Mouse (Mus musculus) forebrain, postnatal 0 days (tissue): ENCODE results near the gene Ttc16. TPM values are rescaled to one million over a fixed set of nuclear protein-coding genes. Genes with fewer than 3 reads are reported as not detected.

ENCODE experiments used
- ATAC-seq: fragments of 200-750 bp; cut with Nextera tagmentation; 2 replicates; pipeline ENCODE4 v1.8.0; 2017; ENCODE audit warnings: mild to moderate bottlenecking, moderate library complexity
- DNase-seq: peaks from one replicate; pipeline ENCODE4 v3.0.0-alpha.2; 2015
- H3K27ac ChIP-seq: fragments of 300-500 bp; sonication (generic); 2 replicates; pipeline ENCODE4 v1.5.1; 2014; ENCODE audit warnings: low read depth, mild to moderate bottlenecking, antibody characterized with exemption, low read length, moderate library complexity, mixed read lengths
- H3K27me3 ChIP-seq: fragments of 300-500 bp; sonication (generic); 2 replicates; pipeline ENCODE4 v1.6.1; 2014; ENCODE audit warnings: mild to moderate bottlenecking, low read length, mixed read lengths; ENCODE audit not compliant: insufficient read depth
- H3K36me3 ChIP-seq: fragments of 300-500 bp; sonication (generic); 2 replicates; pipeline ENCODE4 v1.6.1; 2014; ENCODE audit warnings: mild to moderate bottlenecking, moderate library complexity; ENCODE audit not compliant: insufficient read depth
- H3K4me1 ChIP-seq: fragments of 300-500 bp; sonication (generic); 2 replicates; pipeline ENCODE4 v1.6.1; 2014; ENCODE audit warnings: antibody characterized with exemption; ENCODE audit not compliant: insufficient read depth
- H3K4me2 ChIP-seq: fragments of 300-500 bp; sonication (generic); 2 replicates; pipeline ENCODE4 v1.6.1; 2014; ENCODE audit warnings: low read depth, mild to moderate bottlenecking, moderate library complexity
- H3K4me3 ChIP-seq: fragments of 300-500 bp; sonication (generic); 2 replicates; pipeline ENCODE4 v1.5.1; 2014; ENCODE audit warnings: low read depth, low read length, mixed read lengths
- H3K9ac ChIP-seq: fragments of 300-500 bp; sonication (generic); 2 replicates; pipeline ENCODE4 v1.6.1; 2014; ENCODE audit warnings: mild to moderate bottlenecking
- H3K9me3 ChIP-seq: fragments of 300-500 bp; sonication (generic); 2 replicates; pipeline ENCODE4 v1.6.1; 2016; ENCODE audit warnings: low read length
- CTCF ChIP-seq: sonication (generic); IDR thresholded peaks from 2 replicates; pipeline ENCODE4 v1.5.1; 2016; ENCODE audit warnings: antibody characterized with exemption, control low read depth, low read depth
- WGBS: fragments of 180-500 bp; shearing (Covaris S2); extraction: QIAGEN DNeasy Blood & Tissue Kit; methylation state at CpG from one replicate; pipeline ENCODE4 v1.1.7; 2014; 5-methylcytosine and 5-hydroxymethylcytosine counted together
- polyA plus RNA-seq: library from polyadenylated mRNA; unstranded; fragments of >200 nt; fragmentation: Nextera tagmentation; extraction: Ambion mirVana; gene quantifications from 2 replicates; pipeline ENCODE4 v1.2.1, GENCODE M21; 2015
- total RNA-seq: library from RNA; depleted of rRNA; stranded (reverse); fragments of >200 nt; gene quantifications from 2 replicates; pipeline ENCODE4 v1.2.3, GENCODE M21; 2014

The Ttc16 gene
- total and polyA plus RNA-seq, 2 experiments from 2014 or later: 1.00 to 1.2 TPM

DNA sequence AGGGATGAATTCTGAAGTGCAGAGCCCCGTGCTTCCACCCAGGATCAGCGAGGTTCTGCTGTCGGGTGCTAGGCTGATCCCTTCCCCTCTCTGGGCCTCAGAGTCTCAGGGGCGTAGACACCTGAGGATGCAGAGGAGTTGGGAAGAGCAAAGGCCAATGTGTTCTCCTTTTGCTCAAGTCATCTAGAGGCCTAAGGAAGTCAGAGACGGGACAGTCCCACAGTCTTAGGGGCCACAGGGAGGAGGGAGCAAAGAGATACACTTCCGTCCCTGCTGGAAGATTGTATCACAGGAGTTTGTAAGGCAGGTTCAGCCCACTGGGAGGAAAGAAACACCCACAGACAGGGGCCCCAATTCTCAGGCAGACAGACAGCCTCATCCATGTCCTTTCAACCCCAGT, 53.4 kb downstream of the Ttc16 start:
- Histone ChIP-seq H3K9me3 (no peaks in the 10 kb centered on the region), H3K36me3 (no peaks in the 10 kb centered on the region), H3K4me1 (no peaks in the 10 kb centered on the region), H3K27me3 (no peaks in the 10 kb centered on the region), H3K4me2 (no peak overlapping the region), H3K27ac (no peak overlapping the region), H3K9ac (no peak overlapping the region), H3K4me3 (no peak overlapping the region)
- TF ChIP-seq CTCF: no peak
- ATAC-seq (no peak), DNase-seq (no peak)
- 69% methylated on average over 6 of the region's 6 CpGs for WGBS

DNA sequence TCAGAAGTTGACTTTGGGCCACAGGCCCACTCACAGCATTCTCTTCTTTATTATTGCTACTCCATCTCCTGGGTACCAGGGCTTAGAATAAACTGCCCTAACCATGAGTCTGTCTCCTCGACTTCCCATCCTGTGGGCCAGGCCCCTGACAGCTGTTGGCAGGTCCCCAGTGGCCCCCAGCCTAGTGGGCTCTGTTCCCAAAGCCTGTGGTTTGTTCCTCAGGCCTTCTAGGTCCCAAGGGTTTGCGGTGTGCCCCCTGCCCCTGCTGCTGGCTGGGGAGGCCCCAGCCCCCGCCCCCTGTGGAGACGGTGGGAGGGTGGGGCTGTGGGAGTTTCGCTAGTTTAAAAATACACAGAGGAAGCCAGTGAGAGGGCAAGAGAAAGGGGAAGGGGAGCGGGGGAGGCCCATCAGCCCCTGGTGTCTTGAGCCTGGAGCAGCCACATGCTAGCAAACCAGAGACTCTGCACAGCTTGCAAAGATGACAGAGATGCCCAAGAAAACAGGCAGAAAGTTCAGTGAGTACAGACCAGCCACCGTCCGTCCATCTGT, 54.7 kb downstream of the Ttc16 start, which contains the start of gene Sh2d3c:
TSS of gene Sh2d3c (plus strand) at position 375 of the 549 bp plus-strand sequence.
- Histone ChIP-seq H3K9ac (no peak within 1 kb of the TSS), H3K27ac (no peak within 1 kb of the TSS), H3K4me3 (no peak within 1 kb of the TSS), H3K4me2 (no peak within 1 kb of the TSS), H3K36me3 (no peaks in the 10 kb centered on the region), H3K4me1 (no peaks in the 10 kb centered on the region), H3K9me3 (no peaks in the 10 kb centered on the region), H3K27me3 (no peaks in the 10 kb centered on the region)
- DNase-seq: peak; percentile 14
- WGBS: 44% methylated on average over 8 of the region's 8 CpGs
- TF ChIP-seq CTCF: no peak
- no peak for ATAC-seq

DNA sequence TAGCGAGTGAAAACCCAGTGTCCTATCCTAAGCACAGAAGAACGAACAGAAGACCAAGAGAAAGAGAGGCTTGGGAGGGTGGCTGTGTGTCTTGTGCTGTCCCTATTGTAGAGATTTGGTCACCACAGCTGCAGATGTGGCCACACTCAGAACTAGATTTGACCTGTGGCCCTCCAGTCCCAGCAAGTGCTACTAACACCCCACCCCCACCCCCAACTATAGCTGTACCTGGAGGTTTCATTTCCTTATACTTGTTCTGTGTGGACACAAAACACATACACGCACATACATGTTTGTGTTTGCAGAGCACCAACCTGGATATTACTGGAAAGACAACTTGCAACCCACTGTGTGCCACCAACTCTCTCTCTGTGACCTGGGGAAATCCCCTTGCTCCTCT, 55.4 kb downstream of the Ttc16 start:
- no peaks in the 10 kb centered on the region for H3K4me1 ChIP-seq
- no peak overlapping the region for H3K27ac ChIP-seq
- WGBS: 84% methylated on average over 3 of the region's 3 CpGs
- H3K4me2 ChIP-seq: no peak overlapping the region
- H3K36me3 ChIP-seq: no peaks in the 10 kb centered on the region
- H3K4me3 ChIP-seq: no peak overlapping the region
- no peak for ATAC-seq
- no peak for TF ChIP-seq CTCF
- no peaks in the 10 kb centered on the region for H3K9me3 ChIP-seq
- no peak for DNase-seq
- no peak overlapping the region for H3K9ac ChIP-seq
- no peaks in the 10 kb centered on the region for H3K27me3 ChIP-seq

DNA sequence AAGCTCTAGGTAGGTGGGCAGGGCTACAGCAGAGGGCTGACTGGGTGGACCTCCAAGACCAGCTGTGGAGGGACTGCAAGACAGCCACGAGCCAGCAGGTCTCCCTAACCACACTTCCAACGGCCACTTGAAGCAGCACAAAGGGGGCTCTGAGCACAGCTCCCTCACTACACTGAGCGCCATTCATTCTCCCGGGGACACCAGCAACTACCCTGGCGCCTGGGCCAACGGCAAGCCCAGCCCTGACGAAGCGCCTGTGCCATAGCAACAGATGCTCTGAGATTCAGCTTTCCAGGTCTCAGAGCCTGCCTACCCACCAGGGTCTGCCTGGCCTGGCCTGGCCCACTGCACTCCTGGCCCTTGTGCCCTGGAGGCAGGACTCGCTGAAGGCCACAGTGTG, 56.7 kb downstream of the Ttc16 start:
- Histone ChIP-seq H3K9ac (no peak overlapping the region), H3K27ac (no peak overlapping the region), H3K27me3 (no peaks in the 10 kb centered on the region), H3K36me3 (no peaks in the 10 kb centered on the region), H3K4me1 (no peaks in the 10 kb centered on the region; the same call in 1 of the 2 replicates), H3K9me3 (no peaks in the 10 kb centered on the region), H3K4me3 (no peak overlapping the region), H3K4me2 (no peak overlapping the region)
- ATAC-seq (peak; percentile 87), DNase-seq (peak; percentile 53)
- TF ChIP-seq CTCF: no peak
- WGBS: 31% methylated on average over 9 of the region's 9 CpGs

DNA sequence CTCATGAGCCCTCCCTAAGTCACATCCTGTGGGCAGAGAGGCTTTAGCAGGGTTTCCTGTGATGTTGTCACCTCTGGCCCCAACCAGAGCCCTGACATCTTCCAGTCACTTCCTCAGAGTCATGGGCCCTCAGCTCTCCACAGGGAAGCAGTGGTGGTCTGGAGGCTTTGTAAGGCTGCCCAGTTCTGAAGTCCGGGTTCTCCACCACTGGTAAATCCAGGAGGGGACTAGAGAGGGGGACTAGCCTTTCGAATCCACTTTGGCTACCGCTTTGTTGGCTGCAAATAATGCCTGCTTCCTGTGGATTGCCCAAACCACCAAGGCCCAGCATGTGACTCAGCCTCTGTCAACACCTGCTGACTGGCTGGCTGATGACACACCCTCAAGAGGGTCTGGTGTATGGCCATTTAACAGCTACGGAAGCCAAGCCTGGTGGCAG, 60.4 kb downstream of the Ttc16 start:
- H3K4me2 ChIP-seq: no peak overlapping the region
- H3K9ac ChIP-seq: no peak overlapping the region
- no peak overlapping the region for H3K27ac ChIP-seq
- 76% methylated on average over 4 of the region's 4 CpGs for WGBS
- H3K27me3 ChIP-seq: no peaks in the 10 kb centered on the region
- H3K4me3 ChIP-seq: no peak overlapping the region
- ATAC-seq (no peak), DNase-seq (no peak)
- peaks cover 3% of the 10 kb centered on the region for H3K4me1 ChIP-seq
- no peak for TF ChIP-seq CTCF
- no peaks in the 10 kb centered on the region for H3K9me3 ChIP-seq
- peaks cover 6% of the 10 kb centered on the region for H3K36me3 ChIP-seq

DNA sequence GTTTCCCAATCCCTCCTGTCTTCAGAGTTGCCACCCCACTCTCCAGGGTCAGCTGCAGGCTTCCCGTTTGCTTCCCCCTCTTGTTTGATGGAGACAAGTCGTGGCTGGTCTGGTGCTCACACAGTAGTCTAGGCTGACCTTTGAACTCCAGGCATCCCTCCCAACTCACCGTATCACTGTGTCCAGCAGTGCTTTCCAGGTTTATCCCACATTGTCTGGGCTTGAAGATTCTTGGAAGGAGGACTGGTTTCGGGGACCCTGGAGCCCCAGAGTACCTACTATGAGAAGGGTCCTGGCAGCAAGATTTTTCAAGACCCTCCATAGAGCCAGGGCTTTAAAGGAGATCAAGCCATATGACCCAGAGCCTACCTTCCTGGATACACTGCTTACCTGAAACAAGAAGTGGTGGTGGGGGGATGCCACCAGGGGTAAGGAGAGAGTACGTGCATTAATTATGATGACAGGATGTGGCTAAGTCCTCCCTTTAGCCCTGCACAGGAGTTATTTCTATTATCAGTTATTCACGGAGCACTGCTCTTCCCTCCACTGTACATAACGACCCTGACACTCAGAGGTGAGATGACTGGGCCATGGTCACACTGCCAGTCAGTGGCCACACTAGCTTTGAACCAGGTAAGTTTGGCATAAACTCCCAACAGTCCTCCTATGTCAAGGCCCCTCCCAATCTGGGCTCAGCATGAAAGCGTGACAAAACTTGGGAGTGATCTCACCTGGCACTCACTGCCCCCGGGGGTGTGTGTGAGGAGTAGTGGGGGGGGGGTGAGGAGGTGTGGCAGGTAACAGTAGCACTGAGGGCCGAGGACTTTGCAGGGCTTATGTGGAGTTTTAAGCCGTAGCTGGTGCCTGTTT, 61.1 kb downstream of the Ttc16 start:
- Histone ChIP-seq H3K9me3 (no peaks in the 10 kb centered on the region), H3K4me1 (peaks cover 3% of the 10 kb centered on the region), H3K9ac (peak overlapping the region; percentile 86), H3K27me3 (no peaks in the 10 kb centered on the region), H3K27ac (peak overlapping the region; percentile 100), H3K36me3 (peaks cover 13% of the 10 kb centered on the region), H3K4me3 (no peak overlapping the region), H3K4me2 (peak overlapping the region; percentile 94; the same call in 1 of the 2 replicates)
- TF ChIP-seq CTCF: no peak
- ATAC-seq (no peak), DNase-seq (no peak)
- 68% methylated on average over 11 of the region's 11 CpGs for WGBS
